Mouse (Mus musculus) left cerebral cortex, postnatal 36 days (tissue): Measurements from ENCODE around the gene Chd6. TPM values are rescaled to one million over a fixed set of nuclear protein-coding genes. Genes with fewer than 3 reads are reported as not detected.

Experiments used
- DNase-seq, 2 experiments: peaks; one replicate each; pipeline ENCODE4 v3.0.0; 2021 to 2022; ENCODE audit warnings: low spot score in 2 of 2, mixed read lengths in 1 of 2
- intact Hi-C: fragments of 180-260 bp; cut with DNase I; formaldehyde crosslinking; loops from one replicate; pipeline ENCODE4 v1.15.1; 2025
- total RNA-seq, 2 experiments: library from RNA; stranded (reverse); gene quantifications; 2 replicates each; pipeline ENCODE4 v1.2.3; 2021

The Chd6 gene
- total RNA-seq, 2 experiments from 2014 or later, result 58.0 to 75.4 TPM

- no peak for DNase-seq
- intact Hi-C loops, result no loop called here
These were observed 155.6 kb downstream of the Chd6 start for GRCm38 (mm10) chr2:160953131-160953873.

GRCm38 (mm10) chr2:160951595-160951994 is 157.3 kb downstream of the Chd6 start:
- DNase-seq, result no peak
- intact Hi-C loops, result no loop called here

GRCm38 (mm10) chr2:160942443-160942842 is 166.4 kb downstream of the Chd6 start:
- intact Hi-C loops, result loop anchor here (5.0 kb wide), 1 partner anchor 345 kb away; no protein-coding TSS in a partner anchor
- no peak for DNase-seq

GRCm38 (mm10) chr2:160940930-160941709 is 167.8 kb downstream of the Chd6 start:
- intact Hi-C loops, result loop anchor here (5.0 kb wide), 1 partner anchor 344 kb away; no protein-coding TSS in a partner anchor
- DNase-seq, result no peak

- DNase-seq, result no peak
- intact Hi-C loops, result no loop called here
These were observed 174.4 kb downstream of the Chd6 start for GRCm38 (mm10) chr2:160934451-160934850.

GRCm38 (mm10) chr2:160933890-160934289 is 175.0 kb downstream of the Chd6 start:
- intact Hi-C loops, result no loop called here
- DNase-seq, result no peak

GRCm38 (mm10) chr2:160932981-160933380 is 175.9 kb downstream of the Chd6 start:
- intact Hi-C loops, result no loop called here
- DNase-seq, result no peak

GRCm38 (mm10) chr2:160932325-160932724 is 176.6 kb downstream of the Chd6 start:
- intact Hi-C loops, result no loop called here
- no peak for DNase-seq

- DNase-seq, result no peak
- intact Hi-C loops, result no loop called here
These were observed 177.5 kb downstream of the Chd6 start for GRCm38 (mm10) chr2:160931378-160931777.

GRCm38 (mm10) chr2:160925203-160925602 is 183.7 kb downstream of the Chd6 start:
- intact Hi-C loops, result no loop called here
- DNase-seq, result no peak

- intact Hi-C loops, result no loop called here
- no peak for DNase-seq
These were observed 187.6 kb downstream of the Chd6 start for GRCm38 (mm10) chr2:160921285-160921684.

- DNase-seq, result no peak
- intact Hi-C loops, result no loop called here
These were observed 190.0 kb downstream of the Chd6 start for GRCm38 (mm10) chr2:160918930-160919215.

- no peak for DNase-seq
- intact Hi-C loops, result no loop called here
These were observed 190.5 kb downstream of the Chd6 start for GRCm38 (mm10) chr2:160918154-160918929.

GRCm38 (mm10) chr2:160917313-160917712 is 191.6 kb downstream of the Chd6 start:
- intact Hi-C loops, result no loop called here

GRCm38 (mm10) chr2:160916714-160917113 is 192.2 kb downstream of the Chd6 start:
- no peak for DNase-seq
- intact Hi-C loops, result no loop called here

More at GRCm38 (mm10) chr2:160917313-160917712, 191.6 kb downstream of the Chd6 start:
- no peak for DNase-seq

GRCm38 (mm10) chr2:160915821-160916610 is 192.9 kb downstream of the Chd6 start:
- DNase-seq, result peak in 1 of 2 experiments; percentile 17
- intact Hi-C loops, result no loop called here

GRCm38 (mm10) chr2:160914656-160915055 is 194.2 kb downstream of the Chd6 start:
- no peak for DNase-seq
- intact Hi-C loops, result no loop called here

GRCm38 (mm10) chr2:160912231-160912671 is 196.6 kb downstream of the Chd6 start, which contains the start of gene Emilin3:
Emilin3 (minus strand) TSS chr2:160912328.
- intact Hi-C loops, result no loop called here
- DNase-seq, result no peak

- no peak for DNase-seq
- intact Hi-C loops, result no loop called here
These were observed 197.2 kb downstream of the Chd6 start for GRCm38 (mm10) chr2:160911558-160912201.
